Mouse (Mus musculus) regulatory T cell (primary cell): Measurements from ENCODE around the gene Gm28230.

Source experiments
- in situ Hi-C: fragments of 300-600 bp; cut with MboI, MseI; formaldehyde crosslinking; loops from one replicate; pipeline ENCODE4 v1.15.1; 2025; ENCODE audit warnings: high pct_unique_total_duplicates

Gm28230 gene

DNA sequence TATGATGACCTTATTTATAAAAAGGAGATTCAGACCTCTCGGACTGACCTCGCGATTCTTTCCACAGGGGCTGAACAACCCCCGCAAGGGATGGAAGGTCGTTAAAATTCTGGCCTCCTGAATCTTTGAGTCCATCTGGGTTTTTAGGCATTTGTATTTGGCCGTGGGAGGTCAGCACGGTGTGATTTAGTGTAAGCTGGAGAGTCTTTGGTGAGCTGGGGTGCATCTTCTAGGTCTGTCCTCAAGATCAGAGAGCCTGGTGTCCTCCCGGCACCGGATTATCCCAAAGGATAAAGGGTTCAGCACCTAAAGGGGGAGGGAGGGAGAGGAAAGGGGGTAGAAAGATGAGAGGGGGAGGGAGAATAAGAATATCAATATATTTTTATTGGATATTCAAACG, 23.2 kb upstream of the Gm28230 start:
- in situ Hi-C loops: no loop called here

- in situ Hi-C loops: no loop called here
Measured at GRCm38 (mm10) chr2:74703720-74704392, 22.7 kb upstream of the Gm28230 start.

DNA sequence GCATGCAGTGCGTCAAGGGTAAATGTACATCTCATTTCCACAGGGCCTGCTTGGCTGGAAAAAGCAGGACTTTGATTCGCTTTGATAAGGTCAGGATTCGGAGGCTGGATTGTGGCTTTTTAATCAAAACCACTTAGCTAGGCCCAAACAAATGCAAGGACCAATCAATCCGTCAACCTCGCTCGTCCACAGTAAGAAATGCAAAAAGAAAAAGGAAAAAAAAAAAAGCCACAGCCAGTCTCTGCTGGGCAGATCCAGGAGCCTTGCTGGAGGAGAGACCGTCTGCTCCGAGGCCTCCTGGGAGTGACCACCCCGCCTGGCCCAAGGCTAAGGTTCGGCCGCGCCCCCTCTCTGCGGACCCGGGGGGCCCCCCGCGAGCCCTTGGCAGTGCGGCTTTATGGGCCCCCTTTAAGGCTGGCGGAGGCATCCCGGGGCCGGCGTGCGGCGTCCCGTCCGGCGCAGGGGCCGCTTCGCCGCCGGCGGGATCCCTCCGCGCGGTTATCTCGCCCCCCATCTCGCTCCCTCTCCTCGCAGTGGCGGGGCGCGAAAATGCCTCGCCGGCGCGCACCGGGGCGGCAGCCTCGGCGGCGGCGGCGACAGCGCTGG, 22.0 kb upstream of the Gm28230 start, which contains the start of gene Hoxd8:
Gene Hoxd8 (plus strand): TSS at position 223 of the 606 bp plus-strand sequence.
- in situ Hi-C loops: no loop called here

- in situ Hi-C loops: no loop called here
Measured at GRCm38 (mm10) chr2:74704999-74705466, 21.5 kb upstream of the Gm28230 start.

- in situ Hi-C loops: no loop called here
Measured at GRCm38 (mm10) chr2:74705467-74706089, 20.9 kb upstream of the Gm28230 start.

GRCm38 (mm10) chr2:74706393-74706960, 20.1 kb upstream of the Gm28230 start:
- in situ Hi-C loops: no loop called here

DNA sequence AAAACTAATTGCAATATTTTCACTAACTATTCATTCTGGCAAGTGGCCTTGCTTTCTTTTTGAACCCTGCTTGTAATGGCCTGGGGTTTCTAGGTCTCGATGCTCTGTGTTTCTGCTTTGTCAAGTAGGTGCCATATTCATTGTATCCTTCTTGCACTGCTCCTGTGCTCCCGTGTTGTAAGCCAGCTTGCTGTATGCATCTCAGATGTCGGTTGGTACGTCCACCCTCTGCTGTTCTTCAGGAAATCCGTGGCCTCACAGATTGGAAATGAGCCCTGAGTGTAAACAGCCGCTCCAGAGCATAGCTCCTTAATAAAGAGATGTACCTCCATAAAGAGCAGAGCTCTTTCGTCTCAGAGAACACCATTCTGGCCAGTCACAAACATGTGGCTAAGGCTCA, 18.9 kb upstream of the Gm28230 start:
- in situ Hi-C loops: no loop called here

DNA sequence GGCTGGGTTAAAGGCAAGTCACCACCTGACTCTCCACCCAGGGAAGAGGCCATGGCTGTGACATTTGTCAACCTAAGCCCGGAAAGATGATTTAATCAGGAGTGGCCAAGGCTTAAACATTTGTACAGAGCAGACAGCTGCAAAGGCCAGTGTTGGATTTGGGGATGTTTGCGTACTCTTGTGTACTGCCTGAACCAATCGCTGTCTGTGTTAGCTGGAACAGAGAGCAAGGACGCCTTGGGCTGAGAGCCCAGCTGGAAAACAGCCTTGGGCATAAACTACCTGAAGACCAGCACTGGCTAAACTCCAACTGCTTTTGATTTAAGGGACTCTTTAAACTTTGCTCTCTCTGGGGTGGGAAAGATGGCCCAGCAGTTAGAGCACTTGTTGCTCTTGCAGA, 17.9 kb upstream of the Gm28230 start:
- in situ Hi-C loops: no loop called here

GRCm38 (mm10) chr2:74709465-74710419, 16.8 kb upstream of the Gm28230 start:
- in situ Hi-C loops: loop anchor here (10.0 kb wide), 1 partner anchor 115 kb away; the partner anchor contains the start of gene Mtx2

- in situ Hi-C loops: loop anchor here (10.0 kb wide), 1 partner anchor 114 kb away; the partner anchor contains the start of gene Mtx2
Measured at GRCm38 (mm10) chr2:74710929-74711543, 15.5 kb upstream of the Gm28230 start.

GRCm38 (mm10) chr2:74711721-74712621, 14.6 kb upstream of the Gm28230 start, which contains the start of the genes Hoxd3 and Hoxd4:
Gene Hoxd3, plus strand, starts transcription at chr2:74711927.
Gene Hoxd4, plus strand, starts transcription at chr2:74711929.
- in situ Hi-C loops: loop anchor here (10.0 kb wide), 1 partner anchor 113 kb away; the partner anchor contains the start of gene Mtx2

GRCm38 (mm10) chr2:74713239-74714150, 13.0 kb upstream of the Gm28230 start:
- in situ Hi-C loops: loop anchor here (10.0 kb wide), 1 partner anchor 111 kb away; the partner anchor contains the start of gene Mtx2

GRCm38 (mm10) chr2:74714156-74714789, 12.3 kb upstream of the Gm28230 start:
- in situ Hi-C loops: loop anchor here (10.0 kb wide), 1 partner anchor 111 kb away; the partner anchor contains the start of gene Mtx2

DNA sequence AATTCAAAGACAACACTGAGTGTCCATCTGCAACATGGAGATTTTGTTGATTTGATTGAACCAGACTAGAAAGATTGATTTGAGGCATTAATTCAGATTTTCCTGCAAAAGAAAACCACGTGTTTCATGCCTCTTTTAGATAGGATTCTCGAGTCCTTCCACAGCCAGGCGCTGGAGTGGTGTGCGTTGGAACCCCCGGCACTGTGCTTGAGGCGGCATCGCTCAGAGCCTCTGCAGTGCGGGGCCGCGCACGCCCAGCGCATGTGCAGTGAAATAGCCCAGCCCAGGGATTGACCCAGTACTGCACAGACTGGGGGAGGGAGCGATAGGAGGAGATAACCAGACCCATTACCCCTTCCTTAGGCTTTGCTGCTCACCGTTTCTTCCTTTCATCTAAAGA, 11.6 kb upstream of the Gm28230 start:
- in situ Hi-C loops: loop anchor here (5.0 to 10.0 kb wide), 3 partner anchors 110 to 427 kb away; partner anchors contain the start of gene Mtx2

DNA sequence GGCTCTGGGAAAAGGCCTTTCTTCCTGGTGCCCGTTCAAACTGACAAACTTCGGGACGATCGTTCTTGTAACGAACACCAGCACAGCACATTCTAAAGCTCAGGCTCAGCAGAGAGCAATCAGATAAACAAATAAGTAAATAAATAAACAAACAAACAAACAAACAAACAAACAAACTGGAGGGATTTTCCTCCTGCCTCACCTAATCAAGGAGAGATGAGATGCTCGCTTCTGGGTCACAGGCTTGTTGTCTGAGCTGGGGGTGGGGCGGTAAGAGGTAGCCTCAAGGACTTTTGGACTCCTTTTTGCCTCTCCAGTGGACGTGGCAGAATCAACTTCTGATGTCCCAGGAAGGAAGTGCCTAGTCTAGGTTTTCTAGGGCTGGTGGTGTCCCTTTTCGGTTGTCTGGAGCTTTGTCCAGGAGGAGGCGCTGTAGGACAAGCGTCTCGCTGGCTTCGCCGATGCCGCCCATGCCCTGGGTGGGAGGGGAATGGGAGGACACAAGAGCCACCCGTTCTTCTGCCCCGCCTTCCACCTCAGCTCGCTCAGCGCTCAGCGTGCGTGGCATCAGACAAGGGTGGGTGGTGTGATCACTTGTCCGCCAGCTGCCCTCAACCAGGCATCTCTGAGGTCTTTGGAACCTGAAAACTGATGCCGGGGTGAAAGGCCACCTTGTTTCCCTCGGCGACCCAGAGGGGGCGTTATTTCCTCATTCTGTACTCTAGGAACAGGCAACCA, 10.9 kb upstream of the Gm28230 start:
- in situ Hi-C loops: loop anchor here (5.0 to 10.0 kb wide), 3 partner anchors 109 to 427 kb away; partner anchors contain the start of gene Mtx2

DNA sequence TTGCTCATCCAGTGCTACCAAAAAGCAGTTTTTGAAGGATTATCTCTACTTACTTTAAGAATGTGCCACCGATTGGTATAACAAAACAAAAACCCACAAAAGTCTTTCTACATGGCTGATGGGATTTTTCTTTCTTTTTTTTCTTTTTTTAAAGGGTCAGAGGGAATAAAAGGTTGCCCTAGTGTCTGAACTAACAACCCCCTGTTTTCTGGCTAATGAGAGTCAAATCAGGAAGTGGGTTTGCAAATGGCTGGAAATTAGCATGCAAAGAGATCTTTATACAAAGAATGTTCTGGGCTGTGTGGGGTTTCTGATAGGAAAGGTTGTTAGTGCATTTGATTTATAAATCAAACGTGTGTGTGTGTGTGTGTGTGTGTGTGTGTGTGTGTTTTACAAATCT, 6.1 kb upstream of the Gm28230 start:
- in situ Hi-C loops: no loop called here
